Mouse (Mus musculus): Measurements from ENCODE around the gene Ypel1.

DNA sequence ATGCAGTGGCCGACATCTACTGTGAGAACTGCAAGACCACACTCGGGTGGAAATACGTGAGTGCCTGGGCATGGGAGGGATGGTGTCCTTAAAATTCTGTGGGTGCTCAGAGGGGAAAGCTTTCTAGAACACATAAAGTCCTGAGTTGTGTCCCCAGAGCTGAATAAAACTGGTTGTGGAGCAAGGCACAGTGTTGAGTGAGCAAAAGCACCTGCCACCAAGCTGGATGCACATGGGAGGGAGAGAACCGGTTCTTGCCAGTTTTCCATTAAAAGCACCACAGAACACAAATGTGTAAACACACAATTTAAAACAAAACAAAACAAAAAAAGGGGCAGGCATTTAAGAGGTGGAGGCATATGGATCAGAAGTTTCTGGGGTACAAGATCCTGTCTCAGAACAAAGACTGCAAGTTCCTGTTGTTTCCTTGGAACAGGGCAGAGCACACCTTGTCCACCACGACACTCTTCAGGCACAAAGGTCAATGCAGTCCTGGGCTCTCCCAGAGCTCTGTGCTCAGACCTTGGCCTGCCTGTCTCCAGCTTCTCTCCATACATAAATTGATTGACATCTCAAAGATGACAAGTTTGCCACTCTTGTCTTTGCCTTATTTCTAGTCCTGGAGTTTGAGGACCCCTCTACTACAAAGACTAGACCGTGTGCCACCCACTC lies 12.8 kb downstream of the Ypel1 start:
- TF ChIP-seq CTCF (IDR thresholded peaks at IDR 0.05; ENCODE audit: insufficient read depth, low read length) (no peak), POLR2A (IDR thresholded peaks at IDR 0.05; ENCODE audit: borderline replicate concordance, extremely low read depth, low read depth, low read length) (no peak)
